Mouse (Mus musculus): ENCODE measurements around the gene Proz. TPM values are rescaled to one million over a fixed set of nuclear protein-coding genes. Genes with fewer than 3 reads are reported as not detected.

The Proz gene
- total and polyA plus RNA-seq, 3 experiments = 0.12 to 0.54 TPM; not detected in 1

- Histone ChIP-seq H3K27me3 (ENCODE audit: control insufficient read depth in 1 of 2, insufficient read depth in 2 of 2, low read length in 2 of 2) (peaks cover 15% of the 10 kb centered on the region in 2 experiments), H3K9me3 (replicated peaks; ENCODE audit: insufficient read depth, low read length) (no peaks in the 10 kb centered on the region), H3K36me3 (ENCODE audit: control insufficient read depth in 1 of 2, insufficient read depth in 2 of 2, low read length in 2 of 2) (no peaks in the 10 kb centered on the region), H3K79me2 (ENCODE audit: control insufficient read depth, insufficient read depth, low read length, poor library complexity) (no peaks in the 10 kb centered on the region), H3K27ac (ENCODE audit: control insufficient read depth, low read depth, low read length) (no peak overlapping the region), H3K9ac (ENCODE audit: control insufficient read depth, low read depth, low read length, poor library complexity, severe bottlenecking) (no peak overlapping the region), H3K4me1 (ENCODE audit: control insufficient read depth in 1 of 2, insufficient read depth in 2 of 2, low read length in 2 of 2) (no peaks in the 10 kb centered on the region), H3K4me3 (ENCODE audit: control insufficient read depth in 1 of 2, insufficient read depth in 1 of 2, low read depth in 2 of 2, low read length in 2 of 2) (no peak overlapping the region)
- TF ChIP-seq NRF1 (IDR thresholded peaks at IDR 0.05; ENCODE audit: insufficient read depth, low read depth, low read length, poor library complexity, severe bottlenecking) (no peak), MYB (IDR thresholded peaks at IDR 0.05; ENCODE audit: low read depth, low read length) (no peak), MEF2A (IDR thresholded peaks at IDR 0.05; ENCODE audit: extremely low read depth, insufficient replicate concordance, low read depth, low read length, poor library complexity, severe bottlenecking) (no peak)
- no peak for DNase-seq (ENCODE audit: low read depth, low spot score)
These were observed 33.1 kb upstream of the Proz start for GRCm38 (mm10) chr8:13027615-13028014.

GRCm38 (mm10) chr8:13028482-13028881 lies 32.2 kb upstream of the Proz start:
- H3K9me3 ChIP-seq (replicated peaks; ENCODE audit: insufficient read depth, low read length) = no peaks in the 10 kb centered on the region
- H3K79me2 ChIP-seq (ENCODE audit: control insufficient read depth, insufficient read depth, low read length, poor library complexity) = no peaks in the 10 kb centered on the region
- H3K27me3 ChIP-seq (ENCODE audit: control insufficient read depth in 1 of 2, insufficient read depth in 2 of 2, low read length in 2 of 2) = peaks cover 15 to 16% of the 10 kb centered on the region in 2 experiments
- no peak for TF ChIP-seq MYC (IDR thresholded peaks at IDR 0.05; ENCODE audit: low read depth, low read length)
- TF ChIP-seq NELFE (IDR thresholded peaks at IDR 0.05; ENCODE audit: low read depth, low read length) = no peak
- no peak for TF ChIP-seq CHD2 (IDR thresholded peaks at IDR 0.05; ENCODE audit: low read length)
- no peak for TF ChIP-seq TAL1 (IDR thresholded peaks at IDR 0.05; ENCODE audit: low read length)
- no peak for TF ChIP-seq MAFK (IDR thresholded peaks at IDR 0.05; ENCODE audit: borderline replicate concordance, low read depth, low read length)
- TF ChIP-seq HCFC1 (IDR thresholded peaks at IDR 0.05; ENCODE audit: low read depth, low read length) = no peak
- TF ChIP-seq ZMIZ1 (IDR thresholded peaks at IDR 0.05; ENCODE audit: low read depth, low read length) = no peak
- no peak for TF ChIP-seq MAZ (IDR thresholded peaks at IDR 0.05; ENCODE audit: low read depth, low read length)
- TF ChIP-seq TCF12 (IDR thresholded peaks at IDR 0.05; ENCODE audit: low read depth, low read length) = no peak
- TF ChIP-seq RCOR1 (IDR thresholded peaks at IDR 0.05; ENCODE audit: low read depth, low read length) = no peak
- TF ChIP-seq CHD1 (IDR thresholded peaks at IDR 0.05; ENCODE audit: low read depth, low read length) = no peak
- no peak for TF ChIP-seq RAD21 (IDR thresholded peaks at IDR 0.05; ENCODE audit: low read depth, low read length)
- TF ChIP-seq CTCF (IDR thresholded peaks at IDR 0.05 in 2 of 3, conservative IDR thresholded peaks at IDR 0.05 in 1 of 3; ENCODE audit: control insufficient read depth in 1 of 3, insufficient read depth in 1 of 3, low read depth in 2 of 3, low read length in 3 of 3, poor library complexity in 1 of 3, severe bottlenecking in 1 of 3) = no peak
- TF ChIP-seq KAT2A (conservative IDR thresholded peaks at IDR 0.05; ENCODE audit: low read depth, low read length) = no peak
- H3K4me1 ChIP-seq (ENCODE audit: control insufficient read depth in 1 of 2, insufficient read depth in 2 of 2, low read length in 2 of 2) = no peaks in the 10 kb centered on the region
- no peak overlapping the region for H3K27ac ChIP-seq (ENCODE audit: control insufficient read depth, low read depth, low read length)
- H3K4me3 ChIP-seq (ENCODE audit: control insufficient read depth in 1 of 2, insufficient read depth in 1 of 2, low read depth in 2 of 2, low read length in 2 of 2) = no peak overlapping the region
- no peak overlapping the region for H3K9ac ChIP-seq (ENCODE audit: control insufficient read depth, low read depth, low read length, poor library complexity, severe bottlenecking)
- no peak for DNase-seq (ENCODE audit: low read depth, low spot score)
- no peaks in the 10 kb centered on the region for H3K36me3 ChIP-seq (ENCODE audit: control insufficient read depth in 1 of 2, insufficient read depth in 2 of 2, low read length in 2 of 2)

All from MEL (cell line).